Mouse (Mus musculus): ENCODE results near the gene Spout1.

Spout1 gene

GRCm38 (mm10) chr2:30177700-30178675, at the start of gene Spout1:
Gene Spout1, minus strand, starts transcription at chr2:30178459.
- DNase-seq (ENCODE audit: low read depth in 1 of 2, low spot score in 2 of 2): peak; percentile 90 to 92

- no peak for DNase-seq (ENCODE audit: low read depth in 1 of 2, low spot score in 2 of 2)
Measured at GRCm38 (mm10) chr2:30216293-30216692, 38.0 kb upstream of the Spout1 start.

GRCm38 (mm10) chr2:30215493-30215892, 37.2 kb upstream of the Spout1 start:
- DNase-seq (ENCODE audit: low read depth in 1 of 2, low spot score in 2 of 2): no peak

- DNase-seq (ENCODE audit: low read depth in 1 of 2, low spot score in 2 of 2): no peak
Measured at GRCm38 (mm10) chr2:30214745-30215144, 36.5 kb upstream of the Spout1 start.

- DNase-seq (ENCODE audit: low read depth in 1 of 2, low spot score in 2 of 2): no peak
Measured at GRCm38 (mm10) chr2:30212951-30213350, 34.7 kb upstream of the Spout1 start.

GRCm38 (mm10) chr2:30212169-30212545, 33.9 kb upstream of the Spout1 start:
- no peak for DNase-seq (ENCODE audit: low read depth in 1 of 2, low spot score in 2 of 2)

- no peak for DNase-seq (ENCODE audit: low read depth in 1 of 2, low spot score in 2 of 2)
Measured at GRCm38 (mm10) chr2:30211408-30212168, 33.3 kb upstream of the Spout1 start.

- no peak for DNase-seq (ENCODE audit: low read depth in 1 of 2, low spot score in 2 of 2)
Measured at GRCm38 (mm10) chr2:30207886-30208285, 29.6 kb upstream of the Spout1 start.

GRCm38 (mm10) chr2:30207401-30207800, 29.1 kb upstream of the Spout1 start:
- no peak for DNase-seq (ENCODE audit: low read depth in 1 of 2, low spot score in 2 of 2)

GRCm38 (mm10) chr2:30205629-30206357, 27.5 kb upstream of the Spout1 start, which contains the start of gene Kyat1:
Gene Kyat1, minus strand, starts transcription at chr2:30205847.
- DNase-seq (ENCODE audit: low read depth in 1 of 2, low spot score in 2 of 2): peak; percentile 79 to 91

- DNase-seq (ENCODE audit: low read depth in 1 of 2, low spot score in 2 of 2): no peak
Measured at GRCm38 (mm10) chr2:30205255-30205628, 27.0 kb upstream of the Spout1 start.

GRCm38 (mm10) chr2:30203439-30203838, 25.2 kb upstream of the Spout1 start:
- DNase-seq (ENCODE audit: low read depth in 1 of 2, low spot score in 2 of 2): peak in 1 of 2 experiments; percentile 23

- DNase-seq (ENCODE audit: low read depth in 1 of 2, low spot score in 2 of 2): no peak
Measured at GRCm38 (mm10) chr2:30200388-30200925, 22.2 kb upstream of the Spout1 start.

- no peak for DNase-seq (ENCODE audit: low read depth in 1 of 2, low spot score in 2 of 2)
Measured at GRCm38 (mm10) chr2:30199984-30200383, 21.7 kb upstream of the Spout1 start.

- DNase-seq (ENCODE audit: low read depth in 1 of 2, low spot score in 2 of 2): no peak
Measured at GRCm38 (mm10) chr2:30198021-30198420, 19.8 kb upstream of the Spout1 start.

GRCm38 (mm10) chr2:30194656-30195055, 16.4 kb upstream of the Spout1 start:
- no peak for DNase-seq (ENCODE audit: low read depth in 1 of 2, low spot score in 2 of 2)

- no peak for DNase-seq (ENCODE audit: low read depth in 1 of 2, low spot score in 2 of 2)
Measured at GRCm38 (mm10) chr2:30191790-30192580, 13.7 kb upstream of the Spout1 start.

GRCm38 (mm10) chr2:30185681-30186080, 7.4 kb upstream of the Spout1 start:
- DNase-seq (ENCODE audit: low read depth in 1 of 2, low spot score in 2 of 2): no peak

GRCm38 (mm10) chr2:30185276-30185675, 7.0 kb upstream of the Spout1 start:
- DNase-seq (ENCODE audit: low read depth in 1 of 2, low spot score in 2 of 2): no peak

GRCm38 (mm10) chr2:30183721-30184120, 5.5 kb upstream of the Spout1 start:
- DNase-seq (ENCODE audit: low read depth in 1 of 2, low spot score in 2 of 2): no peak
